Mouse (Mus musculus): Measurements from ENCODE around the gene Cd5l. TPM values are rescaled to one million over a fixed set of nuclear protein-coding genes. Genes with fewer than 3 reads are reported as not detected.
"Not testable (repeated sequence)": the region's sequence is repeated elsewhere in the genome, so short reads cannot be mapped to it uniquely, and the experiment has no call there.

Gene Cd5l
- polyA plus RNA-seq (2014; fragmentation: Nextera tagmentation; extraction: Ambion mirVana): not detected in 2 replicates

- no peak within 1 kb of the TSS for H3K27ac ChIP-seq (ENCODE audit: low read depth, low read length)
- DNase-seq (ENCODE audit: low spot score) (no peak), ATAC-seq (ENCODE audit: insufficient read depth, low FRiP score, low TSS enrichment) (no peak)
- H3K4me2 ChIP-seq (ENCODE audit: low read depth): no peak within 1 kb of the TSS
- H3K4me3 ChIP-seq (ENCODE audit: low read depth, low read length): no peak within 1 kb of the TSS
- no peaks in the 10 kb centered on the region for H3K36me3 ChIP-seq (ENCODE audit: control insufficient read depth, insufficient read depth, low read length)
- H3K27me3 ChIP-seq (ENCODE audit: control insufficient read depth, insufficient read depth, low read length): no peaks in the 10 kb centered on the region
- H3K9me3 ChIP-seq (ENCODE audit: control insufficient read depth, low read length): no peaks in the 10 kb centered on the region
- H3K4me1 ChIP-seq (ENCODE audit: control insufficient read depth, insufficient read depth, low read length): no peaks in the 10 kb centered on the region
- no peak within 1 kb of the TSS for H3K9ac ChIP-seq (ENCODE audit: low read length)
Observed at GRCm38 (mm10) chr3:87357581-87357980, at the start of gene Cd5l. Gene Cd5l, plus strand, starts transcription at chr3:87357881.

- no peak overlapping the region for H3K9ac ChIP-seq (ENCODE audit: low read length)
- no peaks in the 10 kb centered on the region for H3K9me3 ChIP-seq (ENCODE audit: control insufficient read depth, low read length)
- H3K4me3 ChIP-seq (ENCODE audit: low read depth, low read length): no peak overlapping the region
- no peak for DNase-seq (ENCODE audit: low spot score)
- WGBS: 80% methylated on average over 2 of the region's 2 CpGs
- no peaks in the 10 kb centered on the region for H3K27me3 ChIP-seq (ENCODE audit: control insufficient read depth, insufficient read depth, low read length)
- no peak overlapping the region for H3K4me2 ChIP-seq (ENCODE audit: low read depth)
- no peak overlapping the region for H3K27ac ChIP-seq (ENCODE audit: low read depth, low read length)
- ATAC-seq (ENCODE audit: insufficient read depth, low FRiP score, low TSS enrichment): no peak
- H3K4me1 ChIP-seq (ENCODE audit: control insufficient read depth, insufficient read depth, low read length): no peaks in the 10 kb centered on the region
- no peaks in the 10 kb centered on the region for H3K36me3 ChIP-seq (ENCODE audit: control insufficient read depth, insufficient read depth, low read length)
Observed at GRCm38 (mm10) chr3:87309922-87310321, 47.8 kb upstream of the Cd5l start.

- ATAC-seq (ENCODE audit: insufficient read depth, low FRiP score, low TSS enrichment): no peak
- Histone ChIP-seq H3K9me3 (ENCODE audit: control insufficient read depth, low read length) (no peaks in the 10 kb centered on the region), H3K27me3 (ENCODE audit: control insufficient read depth, insufficient read depth, low read length) (no peaks in the 10 kb centered on the region), H3K36me3 (ENCODE audit: control insufficient read depth, insufficient read depth, low read length) (no peaks in the 10 kb centered on the region), H3K4me2 (ENCODE audit: low read depth) (no peak overlapping the region), H3K4me3 (ENCODE audit: low read depth, low read length) (no peak overlapping the region), H3K27ac (ENCODE audit: low read depth, low read length) (no peak overlapping the region), H3K4me1 (ENCODE audit: control insufficient read depth, insufficient read depth, low read length) (no peaks in the 10 kb centered on the region), H3K9ac (ENCODE audit: low read length) (no peak overlapping the region)
- DNase-seq (ENCODE audit: low spot score): no peak
- WGBS: 58% methylated on average over 4 of the region's 4 CpGs
Observed at GRCm38 (mm10) chr3:87322557-87322956, 35.1 kb upstream of the Cd5l start.

GRCm38 (mm10) chr3:87323778-87324177 lies 33.9 kb upstream of the Cd5l start:
- no peaks in the 10 kb centered on the region for H3K9me3 ChIP-seq (ENCODE audit: control insufficient read depth, low read length)
- H3K27me3 ChIP-seq (ENCODE audit: control insufficient read depth, insufficient read depth, low read length): no peaks in the 10 kb centered on the region
- no peaks in the 10 kb centered on the region for H3K36me3 ChIP-seq (ENCODE audit: control insufficient read depth, insufficient read depth, low read length)
- H3K4me3 ChIP-seq (ENCODE audit: low read depth, low read length): no peak overlapping the region
- H3K4me2 ChIP-seq (ENCODE audit: low read depth): no peak overlapping the region
- DNase-seq (ENCODE audit: low spot score): no peak
- WGBS: 13% methylated on average over 3 of the region's 3 CpGs
- H3K27ac ChIP-seq (ENCODE audit: low read depth, low read length): no peak overlapping the region
- ATAC-seq (ENCODE audit: insufficient read depth, low FRiP score, low TSS enrichment): no peak
- H3K9ac ChIP-seq (ENCODE audit: low read length): no peak overlapping the region
- H3K4me1 ChIP-seq (ENCODE audit: control insufficient read depth, insufficient read depth, low read length): no peaks in the 10 kb centered on the region

- no peaks in the 10 kb centered on the region for H3K36me3 ChIP-seq (ENCODE audit: control insufficient read depth, insufficient read depth, low read length)
- no peaks in the 10 kb centered on the region for H3K4me1 ChIP-seq (ENCODE audit: control insufficient read depth, insufficient read depth, low read length)
- no peak for ATAC-seq (ENCODE audit: insufficient read depth, low FRiP score, low TSS enrichment)
- no peak overlapping the region for H3K4me2 ChIP-seq (ENCODE audit: low read depth)
- no peaks in the 10 kb centered on the region for H3K9me3 ChIP-seq (ENCODE audit: control insufficient read depth, low read length)
- no peak overlapping the region for H3K9ac ChIP-seq (ENCODE audit: low read length)
- H3K27ac ChIP-seq (ENCODE audit: low read depth, low read length): no peak overlapping the region
- no peaks in the 10 kb centered on the region for H3K27me3 ChIP-seq (ENCODE audit: control insufficient read depth, insufficient read depth, low read length)
- DNase-seq (ENCODE audit: low spot score): no peak
- no peak overlapping the region for H3K4me3 ChIP-seq (ENCODE audit: low read depth, low read length)
- WGBS: 86% methylated on average over 5 of the region's 5 CpGs
Observed at GRCm38 (mm10) chr3:87337899-87338298, 19.8 kb upstream of the Cd5l start.

GRCm38 (mm10) chr3:87350992-87351391 lies 6.7 kb upstream of the Cd5l start:
- 74% methylated on average over 2 of the region's 2 CpGs for WGBS
- not testable (repeated sequence) for H3K4me1 ChIP-seq (ENCODE audit: control insufficient read depth, insufficient read depth, low read length); H3K4me2 ChIP-seq (ENCODE audit: low read depth); H3K27ac ChIP-seq (ENCODE audit: low read depth, low read length); H3K4me3 ChIP-seq (ENCODE audit: low read depth, low read length); H3K27me3 ChIP-seq (ENCODE audit: control insufficient read depth, insufficient read depth, low read length); ATAC-seq (ENCODE audit: insufficient read depth, low FRiP score, low TSS enrichment); H3K9me3 ChIP-seq (ENCODE audit: control insufficient read depth, low read length); H3K9ac ChIP-seq (ENCODE audit: low read length); H3K36me3 ChIP-seq (ENCODE audit: control insufficient read depth, insufficient read depth, low read length); DNase-seq (ENCODE audit: low spot score)

GRCm38 (mm10) chr3:87359215-87359614 lies 1.5 kb downstream of the Cd5l start:
- Histone ChIP-seq H3K27me3 (ENCODE audit: control insufficient read depth, insufficient read depth, low read length) (no peaks in the 10 kb centered on the region), H3K4me3 (ENCODE audit: low read depth, low read length) (no peak overlapping the region)

GRCm38 (mm10) chr3:87360466-87360865 lies 2.8 kb downstream of the Cd5l start:
- Histone ChIP-seq H3K4me2 (ENCODE audit: low read depth) (no peak overlapping the region), H3K4me1 (ENCODE audit: control insufficient read depth, insufficient read depth, low read length) (no peaks in the 10 kb centered on the region), H3K9me3 (ENCODE audit: control insufficient read depth, low read length) (no peaks in the 10 kb centered on the region), H3K9ac (ENCODE audit: low read length) (no peak overlapping the region), H3K36me3 (ENCODE audit: control insufficient read depth, insufficient read depth, low read length) (no peaks in the 10 kb centered on the region), H3K27ac (ENCODE audit: low read depth, low read length) (no peak overlapping the region), H3K27me3 (ENCODE audit: control insufficient read depth, insufficient read depth, low read length) (no peaks in the 10 kb centered on the region), H3K4me3 (ENCODE audit: low read depth, low read length) (no peak overlapping the region)
- ATAC-seq (ENCODE audit: insufficient read depth, low FRiP score, low TSS enrichment) (no peak), DNase-seq (ENCODE audit: low spot score) (no peak)
- WGBS: 90% methylated on average over 6 of the region's 6 CpGs

More at GRCm38 (mm10) chr3:87359215-87359614, 1.5 kb downstream of the Cd5l start:
- Histone ChIP-seq H3K36me3 (ENCODE audit: control insufficient read depth, insufficient read depth, low read length) (no peaks in the 10 kb centered on the region), H3K9me3 (ENCODE audit: control insufficient read depth, low read length) (no peaks in the 10 kb centered on the region), H3K9ac (ENCODE audit: low read length) (no peak overlapping the region), H3K4me2 (ENCODE audit: low read depth) (no peak overlapping the region), H3K4me1 (ENCODE audit: control insufficient read depth, insufficient read depth, low read length) (no peaks in the 10 kb centered on the region), H3K27ac (ENCODE audit: low read depth, low read length) (no peak overlapping the region)
- ATAC-seq (ENCODE audit: insufficient read depth, low FRiP score, low TSS enrichment): no peak
- no peak for DNase-seq (ENCODE audit: low spot score)

GRCm38 (mm10) chr3:87365691-87366090 lies 8.0 kb downstream of the Cd5l start:
- H3K4me3 ChIP-seq (ENCODE audit: low read depth, low read length): no peak overlapping the region
- no peak overlapping the region for H3K4me2 ChIP-seq (ENCODE audit: low read depth)
- no peaks in the 10 kb centered on the region for H3K36me3 ChIP-seq (ENCODE audit: control insufficient read depth, insufficient read depth, low read length)
- ATAC-seq (ENCODE audit: insufficient read depth, low FRiP score, low TSS enrichment) (no peak), DNase-seq (ENCODE audit: low spot score) (no peak)
- H3K27ac ChIP-seq (ENCODE audit: low read depth, low read length): no peak overlapping the region
- H3K9me3 ChIP-seq (ENCODE audit: control insufficient read depth, low read length): no peaks in the 10 kb centered on the region
- no peaks in the 10 kb centered on the region for H3K4me1 ChIP-seq (ENCODE audit: control insufficient read depth, insufficient read depth, low read length)
- no peak overlapping the region for H3K9ac ChIP-seq (ENCODE audit: low read length)
- no peaks in the 10 kb centered on the region for H3K27me3 ChIP-seq (ENCODE audit: control insufficient read depth, insufficient read depth, low read length)
- 93% methylated on average over 14 of the region's 14 CpGs for WGBS

Data from neural tube, embryonic 11.5 days (tissue).